Mouse (Mus musculus) small intestine, adult 2 months (tissue): ENCODE measurements around the gene Fabp1. TPM values are rescaled to one million over a fixed set of nuclear protein-coding genes. Genes with fewer than 3 reads are reported as not detected.

ENCODE experiments used
- H3K27ac ChIP-seq: fragments of 200-500 bp; 2 replicates; pipeline ENCODE4 v1.5.1; 2012; ENCODE audit warnings: low read depth, low read length, control low read depth, inconsistent platforms; ENCODE audit not compliant: insufficient read depth
- H3K27me3 ChIP-seq: fragments of 200-500 bp; 2 replicates; pipeline ENCODE4 v1.6.1; 2012; ENCODE audit warnings: mild to moderate bottlenecking, moderate library complexity, low read length, inconsistent platforms; ENCODE audit not compliant: control insufficient read depth, insufficient read depth
- H3K36me3 ChIP-seq: fragments of 200-500 bp; 2 replicates; pipeline ENCODE4 v1.6.1; 2012; ENCODE audit warnings: mild to moderate bottlenecking, low read length, control low read depth, inconsistent platforms; ENCODE audit not compliant: control insufficient read depth, insufficient read depth
- H3K4me1 ChIP-seq: fragments of 200-500 bp; 2 replicates; pipeline ENCODE4 v1.6.1; 2012; ENCODE audit warnings: low read length, inconsistent platforms, mixed read lengths; ENCODE audit not compliant: control insufficient read depth, insufficient read depth, insufficient read length
- H3K4me3 ChIP-seq: fragments of 200-500 bp; 2 replicates; pipeline ENCODE4 v1.5.1; 2012; ENCODE audit warnings: low read depth, mild to moderate bottlenecking, control low read depth, inconsistent platforms, low read length, moderate library complexity
- CTCF ChIP-seq: fragments of 200-500 bp; IDR thresholded peaks from 2 replicates; pipeline ENCODE4 v1.5.1; 2012; ENCODE audit warnings: low read depth, mild to moderate bottlenecking, control low read depth, inconsistent platforms, low read length, moderate library complexity, mixed read lengths; ENCODE audit not compliant: insufficient replicate concordance, insufficient read length; ENCODE audit errors: extremely low read depth
- POLR2A ChIP-seq: fragments of 200-500 bp; IDR thresholded peaks from 2 replicates; pipeline ENCODE4 v1.6.1; 2012; ENCODE audit warnings: low read depth, mild to moderate bottlenecking, control low read depth, inconsistent platforms, low read length, moderate library complexity
- WGBS: fragments of 180-500 bp; shearing (Covaris S2); methylation state at CpG from one replicate; pipeline ENCODE4 v1.1.7; 2018; 5-methylcytosine and 5-hydroxymethylcytosine counted together
- polyA plus RNA-seq: library from polyadenylated mRNA; depleted of rRNA; stranded (reverse); fragments of >200 nt; gene quantifications from 2 replicates; pipeline ENCODE4 v1.2.3, GENCODE M21; 2012

Gene Fabp1
- polyA plus RNA-seq, 1 experiment = 118 TPM

- WGBS = 25% methylated on average over 6 of the region's 6 CpGs
- H3K36me3 ChIP-seq = no peaks in the 10 kb centered on the region
- H3K4me1 ChIP-seq = peaks cover 17% of the 10 kb centered on the region; the same call in 1 of the 2 replicates
- TF ChIP-seq POLR2A = no peak
- no peak for TF ChIP-seq CTCF
- H3K4me3 ChIP-seq = no peak overlapping the region
- peak overlapping the region; percentile 87 for H3K27ac ChIP-seq
- no peaks in the 10 kb centered on the region for H3K27me3 ChIP-seq
Observed at GRCm38 (mm10) chr6:71236506-71236905, 36.9 kb downstream of the Fabp1 start.

DNA sequence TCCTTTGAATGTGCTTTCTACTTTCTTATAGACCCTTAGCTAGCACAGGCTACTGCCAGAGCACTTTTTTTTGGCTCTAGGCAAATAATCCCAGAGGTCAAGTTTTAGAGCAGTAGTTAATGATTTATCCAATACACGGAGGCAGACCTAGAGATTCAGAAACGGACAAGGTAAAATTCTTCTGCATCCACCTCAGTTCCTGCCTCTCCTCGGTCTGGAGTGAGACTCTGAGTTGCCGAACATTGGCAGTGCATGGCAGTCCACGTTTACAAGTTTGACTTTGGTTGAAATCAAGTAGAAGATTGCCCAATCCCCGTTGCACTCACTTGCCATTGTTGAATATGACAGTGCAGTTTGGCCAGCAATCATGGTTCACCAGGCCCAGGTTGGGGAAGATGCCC lies 37.4 kb downstream of the Fabp1 start:
- no peaks in the 10 kb centered on the region for H3K27me3 ChIP-seq
- TF ChIP-seq CTCF (no peak), POLR2A (no peak)
- H3K4me1 ChIP-seq = peaks cover 17% of the 10 kb centered on the region; the same call in 1 of the 2 replicates
- 25% methylated on average over 6 of the region's 6 CpGs for whole genome bisulfite sequencing
- no peaks in the 10 kb centered on the region for H3K36me3 ChIP-seq
- peak overlapping the region; percentile 71 for H3K27ac ChIP-seq
- no peak overlapping the region for H3K4me3 ChIP-seq

DNA sequence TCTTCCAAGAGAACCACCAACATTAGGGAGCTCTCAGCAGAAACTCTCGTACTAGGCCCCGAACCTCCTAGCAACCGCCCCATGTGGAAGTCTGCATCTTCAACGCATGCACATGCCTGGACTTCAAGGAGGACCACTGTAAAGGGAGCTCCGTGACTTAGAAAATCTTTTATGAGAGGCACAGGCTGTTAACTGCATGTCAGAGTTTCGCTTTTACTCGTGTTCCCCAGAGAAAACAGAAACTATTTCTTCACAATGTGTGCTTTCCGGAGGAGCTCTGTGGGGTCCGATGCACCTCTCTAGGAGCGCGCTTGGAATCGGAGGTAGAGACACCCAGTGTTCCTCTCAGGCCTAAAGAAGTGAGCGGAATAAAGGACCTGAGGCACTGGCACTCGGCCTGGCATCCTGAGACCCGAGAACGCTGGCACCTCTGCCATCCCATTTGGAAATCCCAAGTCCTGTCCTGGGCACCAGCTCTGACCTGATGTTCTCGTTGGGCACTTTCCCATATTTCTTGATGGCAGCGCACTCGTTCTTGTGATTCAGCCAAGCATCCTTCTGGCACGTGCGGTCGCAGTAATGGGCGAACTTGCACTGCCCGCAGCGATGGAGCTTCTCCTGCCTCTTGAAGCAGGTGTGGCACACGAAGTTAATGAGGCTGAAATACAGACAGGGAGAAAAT lies 39.6 kb downstream of the Fabp1 start:
- TF ChIP-seq POLR2A (no peak), CTCF (no peak)
- no peaks in the 10 kb centered on the region for H3K27me3 ChIP-seq
- no peaks in the 10 kb centered on the region for H3K36me3 ChIP-seq
- H3K4me3 ChIP-seq = no peak overlapping the region
- 91% methylated on average over 26 of the region's 26 CpGs for WGBS
- peaks cover 17% of the 10 kb centered on the region; the same call in 1 of the 2 replicates for H3K4me1 ChIP-seq
- H3K27ac ChIP-seq = no peak overlapping the region

- Histone ChIP-seq H3K36me3 (no peaks in the 10 kb centered on the region), H3K27ac (no peak overlapping the region), H3K27me3 (no peaks in the 10 kb centered on the region), H3K4me3 (no peak overlapping the region), H3K4me1 (peaks cover 10% of the 10 kb centered on the region; the same call in 1 of the 2 replicates)
- 89% methylated on average over 7 of the region's 7 CpGs for WGBS
- no peak for TF ChIP-seq CTCF
- no peak for TF ChIP-seq POLR2A
Observed at GRCm38 (mm10) chr6:71240831-71241230, 41.2 kb downstream of the Fabp1 start.

DNA sequence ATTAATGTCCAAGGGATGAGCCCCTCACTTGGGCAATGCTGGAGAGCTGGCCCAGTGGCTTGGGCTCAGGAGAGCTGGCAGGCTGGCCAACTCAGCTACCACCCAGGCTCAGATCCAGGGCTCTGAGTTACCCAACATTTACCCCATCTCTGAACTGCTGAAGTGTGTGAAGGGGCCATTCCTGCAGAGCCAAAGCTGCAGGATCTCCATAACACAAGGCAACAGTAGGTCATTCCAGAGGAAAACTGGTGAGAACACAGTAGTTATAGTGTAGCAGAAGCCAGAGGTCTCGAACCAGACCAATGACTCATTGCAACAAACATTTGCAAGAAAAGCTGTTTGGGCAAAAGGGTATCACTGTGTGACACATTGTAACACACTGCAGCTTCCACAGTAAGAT lies 43.2 kb downstream of the Fabp1 start:
- TF ChIP-seq CTCF (no peak), POLR2A (no peak)
- Histone ChIP-seq H3K4me1 (no peaks in the 10 kb centered on the region), H3K27me3 (no peaks in the 10 kb centered on the region), H3K36me3 (no peaks in the 10 kb centered on the region), H3K4me3 (no peak overlapping the region), H3K27ac (no peak overlapping the region)
- 77% methylated on average over 1 of the region's 1 CpGs for WGBS

- 79% methylated on average over 3 of the region's 3 CpGs for WGBS
- no peaks in the 10 kb centered on the region for H3K4me1 ChIP-seq
- no peak overlapping the region for H3K4me3 ChIP-seq
- H3K36me3 ChIP-seq = no peaks in the 10 kb centered on the region
- H3K27ac ChIP-seq = no peak overlapping the region
- TF ChIP-seq CTCF (no peak), POLR2A (no peak)
- no peaks in the 10 kb centered on the region for H3K27me3 ChIP-seq
Observed at GRCm38 (mm10) chr6:71243258-71243657, 43.6 kb downstream of the Fabp1 start.

GRCm38 (mm10) chr6:71248420-71248819 lies 48.8 kb downstream of the Fabp1 start:
- peak overlapping the region; percentile 24; the same call in 1 of the 2 replicates for H3K27ac ChIP-seq
- no peak overlapping the region for H3K4me3 ChIP-seq
- WGBS = 95% methylated on average over 1 of the region's 1 CpGs
- TF ChIP-seq POLR2A (no peak), CTCF (no peak)
- H3K36me3 ChIP-seq = no peaks in the 10 kb centered on the region
- H3K27me3 ChIP-seq = no peaks in the 10 kb centered on the region
- H3K4me1 ChIP-seq = peaks cover 11% of the 10 kb centered on the region; the same call in 1 of the 2 replicates

- no peaks in the 10 kb centered on the region for H3K36me3 ChIP-seq
- H3K27me3 ChIP-seq = no peaks in the 10 kb centered on the region
- H3K4me1 ChIP-seq = peaks cover 11% of the 10 kb centered on the region; the same call in 1 of the 2 replicates
- no peak overlapping the region for H3K4me3 ChIP-seq
- no peak overlapping the region for H3K27ac ChIP-seq
- TF ChIP-seq POLR2A = no peak
- no peak for TF ChIP-seq CTCF
- WGBS = 63% methylated on average over 3 of the region's 3 CpGs
Observed at GRCm38 (mm10) chr6:71249615-71250014, 50.0 kb downstream of the Fabp1 start.
